Mouse (Mus musculus) forebrain, embryonic 11.5 days (tissue): ENCODE measurements around the gene Gxylt2. TPM values are rescaled to one million over a fixed set of nuclear protein-coding genes. Genes with fewer than 3 reads are reported as not detected.

Experiments used
- ATAC-seq: fragments of 200-750 bp; cut with Nextera tagmentation; replicated peaks from 2 replicates; pipeline ENCODE4 v1.8.0; 2017; ENCODE audit warnings: moderate TSS enrichment; ENCODE audit not compliant: low FRiP score
- DNase-seq: peaks from one replicate; pipeline ENCODE4 v3.0.0-alpha.2; 2017; ENCODE audit warnings: low spot score
- H3K27ac ChIP-seq: fragments of 300-500 bp; sonication (generic); 2 replicates; pipeline ENCODE4 v1.5.1; 2014; ENCODE audit warnings: low read depth, low read length
- H3K27me3 ChIP-seq: fragments of 300-500 bp; sonication (generic); 2 replicates; pipeline ENCODE4 v1.6.1; 2014; ENCODE audit warnings: mild to moderate bottlenecking, low read length, mixed read lengths; ENCODE audit not compliant: control insufficient read depth, insufficient read depth
- H3K36me3 ChIP-seq: fragments of 300-500 bp; sonication (generic); 2 replicates; pipeline ENCODE4 v1.6.1; 2014; ENCODE audit warnings: mild to moderate bottlenecking, low read length, moderate library complexity, mixed read lengths; ENCODE audit not compliant: control insufficient read depth, insufficient read depth
- H3K4me1 ChIP-seq: fragments of 300-500 bp; sonication (generic); replicated peaks from 2 replicates; pipeline ENCODE4 v1.6.1; 2014; ENCODE audit warnings: low read length, mixed read lengths; ENCODE audit not compliant: control insufficient read depth, insufficient read depth
- H3K4me2 ChIP-seq: fragments of 300-500 bp; sonication (generic); 2 replicates; pipeline ENCODE4 v1.6.1; 2014; ENCODE audit warnings: low read depth, mild to moderate bottlenecking, low read length, moderate library complexity, mixed read lengths; ENCODE audit not compliant: severe bottlenecking
- H3K4me3 ChIP-seq: fragments of 300-500 bp; sonication (generic); 2 replicates; pipeline ENCODE4 v1.5.1; 2014; ENCODE audit warnings: low read depth, low read length
- H3K9ac ChIP-seq: fragments of 300-500 bp; sonication (generic); 2 replicates; pipeline ENCODE4 v1.6.1; 2014; ENCODE audit warnings: low read length
- H3K9me3 ChIP-seq: fragments of 300-500 bp; sonication (generic); 2 replicates; pipeline ENCODE4 v1.6.1; 2016; ENCODE audit warnings: low read length, mixed read lengths; ENCODE audit not compliant: control insufficient read depth
- WGBS: fragments of 180-500 bp; shearing (Covaris S2); extraction: QIAGEN DNeasy Blood & Tissue Kit; methylation state at CpG from one replicate; pipeline ENCODE4 v1.1.7; 2014; 5-methylcytosine and 5-hydroxymethylcytosine counted together
- polyA plus RNA-seq: library from polyadenylated mRNA; unstranded; fragments of >200 nt; fragmentation: Nextera tagmentation; extraction: Ambion mirVana; gene quantifications from 2 replicates; pipeline ENCODE4 v1.2.1, GENCODE M21; 2014

Gxylt2 gene
- polyA plus RNA-seq, 1 experiment from 2014 or later = 2.8 TPM

- no peak overlapping the region for H3K9ac ChIP-seq
- no peak overlapping the region for H3K4me2 ChIP-seq
- H3K27me3 ChIP-seq = no peaks in the 10 kb centered on the region
- WGBS = 53% methylated on average over 6 of the region's 6 CpGs
- no peaks in the 10 kb centered on the region for H3K4me1 ChIP-seq
- H3K9me3 ChIP-seq = no peaks in the 10 kb centered on the region
- no peak overlapping the region for H3K27ac ChIP-seq
- ATAC-seq (no peak), DNase-seq (no peak)
- H3K36me3 ChIP-seq = no peaks in the 10 kb centered on the region
- H3K4me3 ChIP-seq = no peak overlapping the region
Observed at GRCm38 (mm10) chr6:100795797-100796196, 91.3 kb downstream of the Gxylt2 start.

GRCm38 (mm10) chr6:100799290-100799689 lies 94.8 kb downstream of the Gxylt2 start:
- H3K9me3 ChIP-seq = no peaks in the 10 kb centered on the region
- WGBS = 90% methylated on average over 6 of the region's 6 CpGs
- H3K36me3 ChIP-seq = no peaks in the 10 kb centered on the region
- no peak overlapping the region for H3K4me2 ChIP-seq
- no peak for DNase-seq
- no peaks in the 10 kb centered on the region for H3K27me3 ChIP-seq
- H3K4me3 ChIP-seq = no peak overlapping the region
- H3K27ac ChIP-seq = no peak overlapping the region
- ATAC-seq = no peak
- H3K9ac ChIP-seq = no peak overlapping the region
- no peaks in the 10 kb centered on the region for H3K4me1 ChIP-seq

- H3K4me2 ChIP-seq = no peak overlapping the region
- no peak for ATAC-seq
- no peaks in the 10 kb centered on the region for H3K36me3 ChIP-seq
- no peak overlapping the region for H3K9ac ChIP-seq
- H3K27me3 ChIP-seq = no peaks in the 10 kb centered on the region
- DNase-seq = no peak
- WGBS = 95% methylated on average over 4 of the region's 4 CpGs
- H3K27ac ChIP-seq = no peak overlapping the region
- no peak overlapping the region for H3K4me3 ChIP-seq
- no peaks in the 10 kb centered on the region for H3K9me3 ChIP-seq
- no peaks in the 10 kb centered on the region for H3K4me1 ChIP-seq
Observed at GRCm38 (mm10) chr6:100799766-100800165, 95.2 kb downstream of the Gxylt2 start.

- no peak for DNase-seq
Observed at GRCm38 (mm10) chr6:100800497-100800955, 96.0 kb downstream of the Gxylt2 start.

GRCm38 (mm10) chr6:100802381-100803083 lies 98.0 kb downstream of the Gxylt2 start:
- no peak overlapping the region for H3K4me2 ChIP-seq
- ATAC-seq = no peak
- no peaks in the 10 kb centered on the region for H3K9me3 ChIP-seq
- no peak overlapping the region for H3K27ac ChIP-seq
- no peak overlapping the region for H3K9ac ChIP-seq
- DNase-seq = no peak
- WGBS = 88% methylated on average over 13 of the region's 13 CpGs
- no peaks in the 10 kb centered on the region for H3K4me1 ChIP-seq
- H3K36me3 ChIP-seq = no peaks in the 10 kb centered on the region
- no peak overlapping the region for H3K4me3 ChIP-seq
- no peaks in the 10 kb centered on the region for H3K27me3 ChIP-seq

More at GRCm38 (mm10) chr6:100800497-100800955, 96.0 kb downstream of the Gxylt2 start:
- no peaks in the 10 kb centered on the region for H3K36me3 ChIP-seq
- no peak overlapping the region for H3K4me2 ChIP-seq
- no peaks in the 10 kb centered on the region for H3K9me3 ChIP-seq
- no peak for ATAC-seq
- 87% methylated on average over 10 of the region's 10 CpGs for WGBS
- H3K4me1 ChIP-seq = no peaks in the 10 kb centered on the region
- H3K9ac ChIP-seq = no peak overlapping the region
- H3K27ac ChIP-seq = no peak overlapping the region
- H3K27me3 ChIP-seq = no peaks in the 10 kb centered on the region
- H3K4me3 ChIP-seq = no peak overlapping the region

- H3K27ac ChIP-seq = no peak overlapping the region
- no peak for DNase-seq
- no peaks in the 10 kb centered on the region for H3K4me1 ChIP-seq
- no peak overlapping the region for H3K4me2 ChIP-seq
- no peak overlapping the region for H3K4me3 ChIP-seq
- no peaks in the 10 kb centered on the region for H3K27me3 ChIP-seq
- WGBS = 89% methylated on average over 3 of the region's 3 CpGs
- H3K36me3 ChIP-seq = no peaks in the 10 kb centered on the region
- H3K9me3 ChIP-seq = no peaks in the 10 kb centered on the region
- ATAC-seq = no peak
- H3K9ac ChIP-seq = no peak overlapping the region
Observed at GRCm38 (mm10) chr6:100803250-100803649, 98.7 kb downstream of the Gxylt2 start.

- Histone ChIP-seq H3K36me3 (no peaks in the 10 kb centered on the region), H3K4me3 (no peak overlapping the region), H3K4me1 (no peaks in the 10 kb centered on the region), H3K27ac (no peak overlapping the region), H3K4me2 (no peak overlapping the region), H3K9ac (no peak overlapping the region), H3K27me3 (no peaks in the 10 kb centered on the region), H3K9me3 (no peaks in the 10 kb centered on the region)
- DNase-seq (no peak), ATAC-seq (no peak)
- 93% methylated on average over 9 of the region's 9 CpGs for WGBS
Observed at GRCm38 (mm10) chr6:100807187-100807586, 102.7 kb downstream of the Gxylt2 start.

GRCm38 (mm10) chr6:100807746-100808145 lies 103.2 kb downstream of the Gxylt2 start:
- H3K27me3 ChIP-seq = no peaks in the 10 kb centered on the region
- no peaks in the 10 kb centered on the region for H3K9me3 ChIP-seq
- no peaks in the 10 kb centered on the region for H3K4me1 ChIP-seq
- no peak overlapping the region for H3K4me3 ChIP-seq
- WGBS = 65% methylated on average over 1 of the region's 1 CpGs
- DNase-seq (no peak), ATAC-seq (no peak)
- no peak overlapping the region for H3K27ac ChIP-seq
- H3K4me2 ChIP-seq = no peak overlapping the region
- H3K9ac ChIP-seq = no peak overlapping the region
- no peaks in the 10 kb centered on the region for H3K36me3 ChIP-seq

GRCm38 (mm10) chr6:100808221-100808778 lies 103.8 kb downstream of the Gxylt2 start:
- Histone ChIP-seq H3K4me1 (no peaks in the 10 kb centered on the region), H3K27me3 (no peaks in the 10 kb centered on the region), H3K4me2 (no peak overlapping the region), H3K36me3 (no peaks in the 10 kb centered on the region), H3K4me3 (no peak overlapping the region), H3K9me3 (no peaks in the 10 kb centered on the region), H3K27ac (no peak overlapping the region), H3K9ac (no peak overlapping the region)
- 86% methylated on average over 6 of the region's 6 CpGs for WGBS
- no peak for ATAC-seq
- DNase-seq = no peak
